Mouse (Mus musculus) midbrain, embryonic 14.5 days (tissue): Measurements from ENCODE around the gene Brd3. TPM values are rescaled to one million over a fixed set of nuclear protein-coding genes. Genes with fewer than 3 reads are reported as not detected.
"Not testable (repeated sequence)": the region's sequence is repeated elsewhere in the genome, so short reads cannot be mapped to it uniquely, and the experiment has no call there.

Source experiments
- ATAC-seq: fragments of 200-750 bp; cut with Nextera tagmentation; 2 replicates; pipeline ENCODE4 v1.8.0; 2017; ENCODE audit warnings: moderate number of reproducible peaks, moderate library complexity; ENCODE audit not compliant: low FRiP score, low TSS enrichment
- DNase-seq: peaks from one replicate; pipeline ENCODE4 v3.0.0-alpha.2; 2015
- H3K27ac ChIP-seq: fragments of 300-500 bp; sonication (generic); replicated peaks from 2 replicates; pipeline ENCODE4 v1.5.1; 2014; ENCODE audit warnings: mild to moderate bottlenecking, low read depth, low read length, moderate library complexity
- H3K27me3 ChIP-seq: fragments of 300-500 bp; sonication (generic); 2 replicates; pipeline ENCODE4 v1.6.1; 2014; ENCODE audit warnings: low read length, control low read depth, mixed read lengths; ENCODE audit not compliant: control insufficient read depth, insufficient read depth
- H3K36me3 ChIP-seq: fragments of 300-500 bp; sonication (generic); 2 replicates; pipeline ENCODE4 v1.6.1; 2014; ENCODE audit warnings: low read length, control low read depth; ENCODE audit not compliant: control insufficient read depth, insufficient read depth
- H3K4me1 ChIP-seq: fragments of 300-500 bp; sonication (generic); 2 replicates; pipeline ENCODE4 v1.6.1; 2014; ENCODE audit warnings: mild to moderate bottlenecking, antibody characterized with exemption, low read length, control low read depth; ENCODE audit not compliant: control insufficient read depth, insufficient read depth
- H3K4me2 ChIP-seq: fragments of 300-500 bp; sonication (generic); 2 replicates; pipeline ENCODE4 v1.6.1; 2014; ENCODE audit warnings: mild to moderate bottlenecking, low read length, moderate library complexity
- H3K4me3 ChIP-seq: fragments of 300-500 bp; sonication (generic); replicated peaks from 2 replicates; pipeline ENCODE4 v1.5.1; 2014; ENCODE audit warnings: low read depth, low read length
- H3K9ac ChIP-seq: fragments of 300-500 bp; sonication (generic); replicated peaks from 2 replicates; pipeline ENCODE4 v1.6.1; 2014; ENCODE audit warnings: mild to moderate bottlenecking, low read length, moderate library complexity
- H3K9me3 ChIP-seq: fragments of 300-500 bp; sonication (generic); 2 replicates; pipeline ENCODE4 v1.6.1; 2016; ENCODE audit warnings: low read length, control low read depth, mixed read lengths; ENCODE audit not compliant: control insufficient read depth
- WGBS: fragments of 180-500 bp; shearing (Covaris S2); extraction: QIAGEN DNeasy Blood & Tissue Kit; methylation state at CpG from one replicate; pipeline ENCODE4 v1.1.7; 2014; 5-methylcytosine and 5-hydroxymethylcytosine counted together
- polyA plus RNA-seq: library from polyadenylated mRNA; unstranded; fragments of >200 nt; fragmentation: Nextera tagmentation; extraction: Ambion mirVana; gene quantifications from 2 replicates; pipeline ENCODE4 v1.2.1, GENCODE M21; 2014

The Brd3 gene
- 165 and 174 TPM in 2 replicates for polyA plus RNA-seq

DNA sequence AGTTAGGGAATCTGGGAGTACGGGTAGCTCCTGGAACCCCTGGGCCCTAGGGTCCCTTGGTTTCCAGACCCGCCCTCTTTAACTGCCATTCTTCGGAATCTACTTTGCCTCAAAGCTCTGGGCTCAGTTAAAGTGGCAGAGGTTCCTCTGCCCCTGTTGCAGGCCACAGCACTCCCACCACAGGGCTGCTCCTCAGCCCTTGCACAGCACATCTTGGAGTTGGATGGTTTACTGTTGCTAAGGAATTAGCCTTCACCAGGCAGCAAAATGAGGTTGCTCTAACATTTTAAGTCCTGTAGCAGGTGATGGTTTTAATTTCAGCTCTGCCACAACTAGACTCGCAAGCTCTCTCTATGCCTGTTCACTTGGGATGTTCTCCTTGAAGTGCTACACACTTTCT is at the start of gene Brd3:
Gene Brd3 (minus strand): TSS at position 101 of the 400 bp plus-strand sequence.
- DNase-seq, result no peak
- Histone ChIP-seq H3K4me3 (no peak within 1 kb of the TSS), H3K36me3 (no peaks in the 10 kb centered on the region), H3K4me1 (no peaks in the 10 kb centered on the region), H3K27me3 (no peaks in the 10 kb centered on the region), H3K27ac (no peak within 1 kb of the TSS), H3K9me3 (no peaks in the 10 kb centered on the region), H3K4me2 (no peak within 1 kb of the TSS), H3K9ac (no peak within 1 kb of the TSS)
- ATAC-seq, result no peak
- WGBS, result 65% methylated on average over 4 of the region's 4 CpGs

DNA sequence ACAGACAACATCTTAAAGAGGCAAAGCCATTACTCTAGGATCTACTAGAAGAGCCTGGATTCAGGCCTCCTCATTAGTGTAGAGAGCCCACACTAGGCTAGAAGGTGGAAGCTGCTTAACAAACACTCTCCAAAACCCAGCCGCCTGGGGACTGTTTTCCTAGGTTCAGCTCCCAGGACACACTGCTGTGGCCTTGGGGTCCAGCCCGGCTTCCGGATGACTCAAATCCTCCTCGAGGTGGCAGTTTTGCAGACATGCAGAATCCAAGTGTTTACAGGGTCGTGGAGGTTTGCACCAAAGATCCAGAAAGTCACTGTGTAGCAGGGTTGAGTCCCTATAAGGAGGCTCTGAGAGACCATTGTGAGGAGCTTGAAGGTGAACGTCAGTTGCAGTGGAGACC is 49.5 kb upstream of the Brd3 start:
- no peaks in the 10 kb centered on the region for H3K4me1 ChIP-seq
- H3K27me3 ChIP-seq, result no peaks in the 10 kb centered on the region
- DNase-seq (no peak), ATAC-seq (no peak)
- H3K4me3 ChIP-seq, result no peak overlapping the region
- H3K4me2 ChIP-seq, result no peak overlapping the region
- H3K9me3 ChIP-seq, result no peaks in the 10 kb centered on the region
- WGBS, result 86% methylated on average over 6 of the region's 6 CpGs
- no peaks in the 10 kb centered on the region for H3K36me3 ChIP-seq
- H3K9ac ChIP-seq, result no peak overlapping the region
- no peak overlapping the region for H3K27ac ChIP-seq

DNA sequence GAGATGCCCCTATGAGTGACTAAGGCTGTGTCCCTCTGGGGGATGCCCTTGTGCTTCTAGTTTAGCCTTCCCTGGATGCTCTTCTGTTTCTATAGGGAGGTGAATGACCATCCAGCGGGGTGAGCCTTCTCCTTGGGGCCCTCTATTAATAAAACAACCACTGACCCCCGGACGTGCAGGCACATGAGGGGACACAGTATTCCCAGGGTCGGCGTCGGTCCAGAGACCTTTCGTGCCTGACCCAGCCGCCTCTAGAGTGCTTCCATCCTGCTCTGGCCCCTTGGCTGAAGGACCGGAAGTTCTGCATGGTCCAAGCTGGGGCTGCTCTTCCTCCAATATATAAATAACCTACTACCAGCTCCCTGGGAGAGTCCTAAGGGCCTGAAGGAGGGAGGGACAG is 46.8 kb upstream of the Brd3 start:
- Histone ChIP-seq H3K4me1 (no peaks in the 10 kb centered on the region), H3K27ac (no peak overlapping the region), H3K4me3 (no peak overlapping the region), H3K9ac (no peak overlapping the region), H3K36me3 (no peaks in the 10 kb centered on the region), H3K27me3 (no peaks in the 10 kb centered on the region), H3K4me2 (no peak overlapping the region), H3K9me3 (no peaks in the 10 kb centered on the region)
- DNase-seq, result no peak
- ATAC-seq, result no peak
- WGBS, result 83% methylated on average over 9 of the region's 9 CpGs

DNA sequence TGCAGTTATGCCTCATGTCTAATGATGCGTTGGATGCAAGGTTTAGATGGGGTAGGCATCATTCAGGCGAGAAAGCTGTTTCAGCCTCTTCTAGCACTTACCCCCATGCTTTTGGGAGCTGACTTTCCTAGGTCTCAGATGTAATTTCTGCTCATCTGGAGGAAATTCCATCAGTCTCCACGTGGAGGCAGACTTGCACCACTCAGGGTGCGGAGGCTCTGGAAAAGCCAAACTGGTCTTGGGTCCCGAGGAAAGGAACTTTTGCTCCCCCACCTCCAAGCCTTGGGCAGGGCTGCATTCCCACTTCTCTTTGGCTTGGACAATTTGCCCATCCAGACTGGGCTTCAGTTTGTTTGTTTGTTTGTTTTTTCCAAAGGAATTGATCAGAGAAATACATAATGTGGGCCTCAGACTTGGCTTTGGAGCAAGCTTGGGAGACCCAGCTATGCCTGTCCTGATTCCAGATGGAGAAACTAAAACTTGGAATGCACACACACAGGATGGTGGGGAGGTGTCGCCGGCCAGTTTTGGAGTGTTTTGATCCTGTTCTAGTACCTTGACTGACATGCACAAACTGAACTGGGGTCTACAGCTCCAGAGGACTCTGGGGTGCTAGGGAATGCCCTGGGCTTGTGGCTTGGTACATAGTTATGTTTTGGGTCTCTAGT is 45.3 kb upstream of the Brd3 start:
- Histone ChIP-seq H3K36me3 (no peaks in the 10 kb centered on the region), H3K9me3 (no peaks in the 10 kb centered on the region), H3K4me3 (no peak overlapping the region), H3K27me3 (no peaks in the 10 kb centered on the region), H3K4me2 (no peak overlapping the region), H3K27ac (no peak overlapping the region), H3K9ac (no peak overlapping the region), H3K4me1 (no peaks in the 10 kb centered on the region)
- peak; percentile 87 for DNase-seq
- ATAC-seq, result no peak
- 25% methylated on average over 7 of the region's 7 CpGs for WGBS

DNA sequence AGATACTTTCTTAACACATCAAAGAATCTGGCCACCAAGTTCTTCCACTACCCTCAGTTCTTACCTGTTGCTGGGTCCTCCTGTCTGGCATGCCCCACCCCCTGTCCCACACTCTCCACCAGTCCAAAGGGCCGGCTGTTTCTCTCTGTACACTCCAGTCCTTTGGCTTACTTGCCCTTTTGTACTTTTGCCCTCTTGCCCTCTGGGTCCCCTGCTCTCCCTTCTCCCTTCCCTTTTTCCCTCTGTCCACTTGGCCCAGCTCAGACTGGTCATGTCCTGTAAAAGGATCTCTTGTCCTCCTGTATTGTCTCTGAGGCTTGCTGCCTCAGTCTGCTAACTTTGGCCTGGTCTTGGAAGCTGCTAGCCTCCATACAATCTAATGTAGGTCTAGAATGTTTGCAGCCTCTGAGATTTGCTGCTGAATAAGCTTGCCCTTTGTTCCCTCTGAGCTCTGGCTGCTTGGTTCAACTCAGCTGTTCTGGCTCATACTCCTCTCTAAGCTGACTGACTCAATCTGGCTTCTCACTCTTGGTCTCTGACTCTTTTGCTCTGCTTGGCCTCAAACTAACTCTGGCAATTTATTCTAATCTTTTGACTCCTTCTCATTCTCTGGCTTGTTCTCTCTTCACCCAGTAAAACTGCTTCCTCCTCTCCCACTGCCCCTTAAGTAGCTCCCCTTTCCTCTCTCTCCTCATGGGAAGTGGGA is 41.4 kb upstream of the Brd3 start:
- H3K27me3 ChIP-seq, result no peaks in the 10 kb centered on the region
- 79% methylated on average over 1 of the region's 1 CpGs for WGBS

DNA sequence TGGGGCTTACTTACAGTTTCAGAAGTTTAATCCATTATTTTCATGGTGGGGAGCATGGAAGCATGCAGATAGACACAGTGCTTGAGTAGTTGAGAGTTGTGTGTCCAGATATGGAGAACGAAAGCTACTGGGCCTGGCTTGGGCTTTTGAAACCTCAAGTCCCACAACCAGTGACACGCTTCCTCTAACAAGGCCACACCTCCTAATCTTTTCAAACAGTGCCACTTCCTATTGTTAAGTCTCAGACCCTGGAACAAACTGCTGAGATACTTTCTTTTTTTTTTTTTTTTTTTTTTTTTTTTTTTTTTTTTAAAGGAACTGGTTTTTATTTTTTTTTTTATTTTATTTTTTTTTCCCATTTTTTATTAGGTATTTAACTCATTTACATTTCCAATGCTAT is 40.5 kb upstream of the Brd3 start:
- no peaks in the 10 kb centered on the region for H3K36me3 ChIP-seq
- 89% methylated on average over 2 of the region's 2 CpGs for WGBS
- no peaks in the 10 kb centered on the region for H3K27me3 ChIP-seq
- no peak overlapping the region for H3K27ac ChIP-seq
- H3K4me3 ChIP-seq, result no peak overlapping the region
- H3K9me3 ChIP-seq, result no peaks in the 10 kb centered on the region
- no peak overlapping the region for H3K4me2 ChIP-seq
- DNase-seq (no peak), ATAC-seq (no peak)
- H3K9ac ChIP-seq, result no peak overlapping the region
- no peaks in the 10 kb centered on the region for H3K4me1 ChIP-seq

More for the DNA sequence above, 41.4 kb upstream of the Brd3 start:
- no peaks in the 10 kb centered on the region for H3K9me3 ChIP-seq
- no peak overlapping the region for H3K4me3 ChIP-seq
- no peaks in the 10 kb centered on the region for H3K4me1 ChIP-seq
- no peak overlapping the region for H3K4me2 ChIP-seq
- no peak overlapping the region for H3K9ac ChIP-seq
- no peak overlapping the region for H3K27ac ChIP-seq
- DNase-seq (no peak), ATAC-seq (no peak)
- H3K36me3 ChIP-seq, result no peaks in the 10 kb centered on the region

DNA sequence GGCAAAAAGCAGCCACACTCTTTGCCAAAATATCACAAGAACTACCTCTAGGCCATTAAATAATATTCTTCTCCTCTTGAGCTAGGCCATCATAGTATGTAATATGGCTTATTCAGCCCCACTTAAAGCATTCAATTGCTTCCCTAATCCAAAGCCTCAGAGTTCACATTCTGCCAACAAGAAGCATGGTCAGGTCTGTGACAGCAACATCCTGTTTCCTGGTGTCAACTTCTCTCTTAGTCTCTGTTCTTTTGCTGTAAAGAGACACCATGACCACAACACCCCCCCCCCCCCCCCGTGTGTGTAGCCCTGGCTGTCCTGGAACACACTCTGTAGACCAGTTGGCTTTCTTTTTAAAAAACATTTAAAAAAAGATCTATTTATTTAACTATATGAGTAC is 39.9 kb upstream of the Brd3 start:
- 43% methylated on average over 1 of the region's 1 CpGs for WGBS
- no peak overlapping the region for H3K9ac ChIP-seq

DNA sequence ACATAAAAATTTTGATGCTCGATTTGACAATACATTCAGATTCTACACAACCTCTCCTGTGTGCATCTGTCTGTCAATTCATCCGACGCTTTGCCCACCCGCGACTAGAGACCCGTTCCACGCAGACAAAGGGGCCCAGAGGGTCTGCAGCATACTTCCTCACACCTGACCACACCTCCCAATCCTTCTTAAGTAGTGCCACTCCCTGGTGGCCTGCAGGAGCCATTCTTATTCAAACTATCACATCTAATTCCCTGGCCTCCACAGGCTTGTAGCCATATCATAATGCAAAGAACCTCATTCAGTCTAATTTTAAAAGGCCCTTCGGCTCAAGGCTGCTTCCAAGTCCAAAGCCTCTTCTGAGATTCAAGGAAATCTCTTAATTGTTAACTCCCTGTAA is 38.6 kb upstream of the Brd3 start:
- not testable (repeated sequence) for H3K4me3 ChIP-seq, H3K36me3 ChIP-seq, H3K27ac ChIP-seq, DNase-seq, H3K9me3 ChIP-seq, H3K4me2 ChIP-seq, ATAC-seq, H3K27me3 ChIP-seq, H3K9ac ChIP-seq, H3K4me1 ChIP-seq
- WGBS, result 96% methylated on average over 8 of the region's 8 CpGs

More for the DNA sequence above, 39.9 kb upstream of the Brd3 start:
- no peaks in the 10 kb centered on the region for H3K27me3 ChIP-seq
- ATAC-seq (no peak), DNase-seq (no peak)
- H3K4me2 ChIP-seq, result no peak overlapping the region
- no peak overlapping the region for H3K27ac ChIP-seq
- no peaks in the 10 kb centered on the region for H3K4me1 ChIP-seq
- H3K9me3 ChIP-seq, result no peaks in the 10 kb centered on the region
- H3K4me3 ChIP-seq, result no peak overlapping the region
- no peaks in the 10 kb centered on the region for H3K36me3 ChIP-seq

DNA sequence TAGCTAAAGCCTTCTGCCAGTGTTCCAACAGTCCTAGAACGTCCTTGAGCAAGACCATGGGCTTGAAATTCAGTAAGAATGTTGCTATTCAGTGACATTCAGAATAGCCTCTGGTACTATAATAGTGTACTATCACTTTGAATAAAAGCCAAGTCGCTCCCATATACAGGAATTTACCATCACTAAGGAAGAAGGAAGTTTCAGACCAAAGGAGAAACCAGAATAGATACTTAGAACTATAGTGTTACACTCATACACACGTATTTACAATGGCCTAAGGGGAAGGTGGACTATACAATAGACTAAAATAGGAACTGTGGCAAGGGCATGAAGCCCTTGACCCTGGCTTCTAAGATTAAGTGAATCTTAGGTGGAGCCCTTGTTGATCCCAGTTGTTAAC is 38.1 kb upstream of the Brd3 start:
- H3K4me2 ChIP-seq, H3K36me3 ChIP-seq, H3K4me3 ChIP-seq, DNase-seq, H3K27me3 ChIP-seq, H3K9ac ChIP-seq, H3K27ac ChIP-seq, H3K9me3 ChIP-seq, H3K4me1 ChIP-seq, ATAC-seq: not testable (repeated sequence)
- WGBS, result 89% methylated on average over 3 of the region's 3 CpGs
